Mouse (Mus musculus) layer of hippocampus, adult 18-20 months (tissue): ENCODE data around the gene Taf3. TPM values are rescaled to one million over a fixed set of nuclear protein-coding genes. Genes with fewer than 3 reads are reported as not detected.

Source experiments
- DNase-seq, 2 experiments: peaks; one replicate each; pipeline ENCODE4 v3.0.0; 2022; ENCODE audit warnings: low spot score in 2 of 2
- total RNA-seq, 2 experiments: library from RNA; stranded (reverse); gene quantifications; 2 replicates each; pipeline ENCODE4 v1.2.3; 2021

Gene Taf3
- total RNA-seq, 2 experiments from 2014 or later = 15.6 to 16.2 TPM

DNA sequence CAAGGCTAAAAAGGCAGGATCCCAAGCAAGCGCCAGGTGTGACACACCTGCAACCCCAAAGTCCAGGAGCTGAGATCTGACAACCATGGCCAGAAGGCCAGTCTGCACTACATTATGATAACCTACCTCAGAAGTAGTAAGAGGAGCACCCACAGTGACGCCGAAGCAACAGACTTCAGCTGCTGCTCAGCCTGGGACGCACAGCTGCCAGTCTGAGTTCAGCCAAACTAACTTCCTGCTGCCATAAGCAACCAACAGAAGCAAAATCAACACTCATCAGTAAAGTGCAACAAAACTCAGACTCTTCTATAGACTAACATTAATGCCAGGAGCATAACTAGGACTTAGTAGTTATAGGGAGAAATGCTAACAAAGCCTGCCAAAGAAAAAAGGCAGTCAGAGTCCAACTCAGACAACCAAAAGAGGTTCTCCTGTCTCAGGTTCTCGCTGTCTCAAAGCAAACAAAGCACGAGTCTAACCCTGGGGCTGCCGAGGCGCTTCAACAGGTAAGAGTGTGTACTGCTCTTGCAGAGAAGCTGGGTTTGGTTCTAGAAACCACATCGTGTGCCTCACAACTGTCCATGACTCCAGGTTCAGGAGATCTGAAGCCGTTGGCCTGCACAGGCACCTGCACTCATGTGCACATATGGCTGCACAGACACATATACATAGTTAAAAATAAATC lies 33.3 kb downstream of the Taf3 start:
- no peak for DNase-seq

DNA sequence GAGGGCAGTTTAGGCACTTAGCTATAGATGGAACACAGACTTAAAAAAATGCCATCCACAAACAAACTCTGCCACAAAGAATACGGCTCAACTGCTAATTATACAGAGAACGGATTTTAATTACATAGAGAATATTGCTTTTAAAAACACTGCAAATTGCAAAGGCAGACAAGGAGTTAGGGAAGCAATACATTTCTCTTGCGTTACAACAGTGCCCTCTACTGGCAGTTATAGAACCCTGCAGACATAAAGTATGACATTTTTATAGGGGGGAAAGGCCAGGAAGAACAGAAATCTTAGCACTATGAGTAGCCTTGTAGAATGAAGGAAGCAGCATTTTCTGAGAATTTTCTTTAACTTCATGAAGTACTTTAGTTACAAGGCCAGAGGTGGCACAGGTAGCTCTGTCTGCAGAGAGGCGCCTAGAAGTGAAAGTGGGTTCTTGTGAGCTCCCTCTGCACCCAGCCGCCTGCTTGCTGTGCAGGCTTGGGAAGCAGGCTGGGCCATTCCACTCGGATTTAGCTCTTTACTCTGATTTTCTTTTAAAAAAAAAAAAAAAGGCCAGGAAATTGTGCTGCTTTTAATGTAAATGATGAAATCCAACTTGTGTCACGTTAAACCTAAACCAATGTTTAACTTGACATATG lies 38.0 kb downstream of the Taf3 start:
- DNase-seq = peak in 1 of 2 experiments; percentile 56

DNA sequence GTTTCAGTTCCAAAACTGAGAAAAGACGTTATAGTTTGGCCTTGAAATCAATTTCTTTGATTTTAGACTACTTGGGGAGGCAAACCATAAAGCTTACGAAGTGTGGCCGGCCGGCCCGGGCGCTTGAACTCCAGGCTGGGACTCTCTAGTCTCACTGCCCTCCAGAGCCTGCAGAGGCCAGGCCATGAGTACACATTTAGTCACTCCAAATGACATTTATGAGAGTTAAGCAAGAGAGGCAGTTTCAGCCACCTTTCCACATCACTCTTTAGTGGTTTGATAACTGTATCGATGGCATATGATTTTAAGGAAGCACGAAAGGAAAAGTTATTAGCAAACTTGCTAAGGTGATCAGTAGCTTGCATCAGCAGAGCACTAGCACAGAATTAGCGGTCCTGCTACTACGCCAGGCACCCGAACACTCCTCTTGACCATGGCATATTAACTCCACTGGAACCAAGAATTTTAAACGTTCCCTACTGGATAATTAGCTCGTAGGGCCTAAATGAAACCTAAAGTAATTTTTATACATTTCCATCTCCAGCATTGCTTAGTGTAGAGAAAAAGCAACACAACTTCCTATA lies 38.6 kb downstream of the Taf3 start:
- no peak for DNase-seq

DNA sequence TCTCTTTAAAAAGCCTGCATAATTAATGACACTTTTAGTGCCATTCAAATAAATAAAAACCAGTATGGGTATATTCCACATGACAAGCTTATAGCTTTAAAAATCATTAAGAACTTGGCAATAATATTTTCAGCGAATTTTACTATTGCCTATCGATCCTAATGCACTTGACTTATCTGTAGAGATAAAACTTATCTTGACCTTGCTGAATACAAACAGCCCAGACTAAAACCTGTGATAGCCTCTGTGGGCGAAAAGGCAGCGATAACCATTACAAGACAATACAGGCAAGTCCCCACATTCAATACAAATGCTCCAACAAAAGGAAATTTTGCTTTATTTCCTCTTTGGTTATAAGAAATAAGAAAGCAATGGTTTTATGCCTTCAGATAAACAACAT lies 39.8 kb downstream of the Taf3 start:
- DNase-seq = no peak

DNA sequence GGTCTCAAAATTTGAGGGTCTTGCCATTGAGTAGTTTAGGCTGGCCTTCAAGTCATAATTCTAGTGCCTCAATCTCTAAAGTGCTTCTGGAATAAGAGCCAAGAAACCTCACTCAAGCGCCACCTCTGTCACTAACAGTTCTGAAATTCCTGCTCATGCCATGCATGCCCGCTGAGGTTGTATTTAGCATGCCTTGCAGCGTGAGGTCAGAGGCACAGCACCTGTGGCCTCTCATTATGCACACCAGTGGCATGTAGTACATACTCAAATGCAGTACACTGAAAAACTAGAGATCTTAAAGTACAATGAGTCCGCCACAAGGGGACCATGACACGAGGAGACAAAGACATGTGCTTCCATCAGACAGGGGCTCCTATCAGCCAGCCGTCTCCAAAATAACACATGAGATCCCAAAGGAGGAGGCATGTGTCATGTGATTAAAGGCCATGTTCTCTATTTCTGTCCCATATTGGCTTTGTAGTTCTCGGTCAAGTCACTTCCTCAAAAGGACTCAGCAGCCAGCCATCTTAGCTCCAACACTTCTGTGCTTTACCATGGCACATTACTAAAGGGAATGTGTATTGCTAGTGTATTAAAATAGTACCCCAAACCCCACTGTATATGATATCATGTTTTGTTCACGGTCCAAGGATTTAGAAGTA lies 43.3 kb downstream of the Taf3 start:
- no peak for DNase-seq

DNA sequence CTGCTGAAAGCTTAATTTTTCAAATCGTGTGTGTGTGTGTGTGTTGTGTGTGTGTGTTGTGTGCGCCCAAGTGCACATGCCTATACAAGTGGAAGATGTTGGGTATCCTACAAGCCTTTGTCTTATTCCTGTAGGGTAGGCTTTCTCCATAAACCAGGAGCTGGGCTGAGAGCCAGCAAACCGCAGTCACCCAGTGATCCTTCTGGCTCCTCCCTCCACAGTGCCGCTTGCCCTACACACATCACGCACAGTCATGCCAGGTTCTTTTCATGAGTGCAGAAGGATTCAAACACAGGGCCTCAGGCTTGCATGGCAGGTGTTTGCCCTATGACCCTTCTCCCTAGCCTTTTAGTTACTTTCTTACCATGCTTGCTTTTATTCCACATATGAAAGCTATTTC lies 45.0 kb downstream of the Taf3 start:
- DNase-seq = no peak

DNA sequence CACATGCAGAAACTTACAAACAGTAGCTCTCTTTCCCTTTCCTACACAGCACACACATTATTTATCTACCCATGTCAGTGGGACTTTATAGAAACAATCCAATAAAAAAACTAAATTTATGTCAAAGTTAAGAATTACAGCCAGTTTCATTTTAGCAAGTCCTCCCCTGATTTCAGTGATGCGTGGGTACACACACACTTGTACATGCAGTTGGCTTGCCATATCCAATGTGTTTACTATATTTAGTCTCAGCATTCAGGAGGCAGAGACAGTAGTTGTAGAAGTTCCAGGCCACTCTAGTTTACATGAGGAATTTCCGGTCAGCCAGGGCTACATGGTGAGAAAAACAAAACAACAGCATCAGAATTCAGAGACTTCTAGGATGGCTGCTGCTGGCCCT lies 46.8 kb downstream of the Taf3 start:
- peak in 1 of 2 experiments; percentile 21 for DNase-seq

DNA sequence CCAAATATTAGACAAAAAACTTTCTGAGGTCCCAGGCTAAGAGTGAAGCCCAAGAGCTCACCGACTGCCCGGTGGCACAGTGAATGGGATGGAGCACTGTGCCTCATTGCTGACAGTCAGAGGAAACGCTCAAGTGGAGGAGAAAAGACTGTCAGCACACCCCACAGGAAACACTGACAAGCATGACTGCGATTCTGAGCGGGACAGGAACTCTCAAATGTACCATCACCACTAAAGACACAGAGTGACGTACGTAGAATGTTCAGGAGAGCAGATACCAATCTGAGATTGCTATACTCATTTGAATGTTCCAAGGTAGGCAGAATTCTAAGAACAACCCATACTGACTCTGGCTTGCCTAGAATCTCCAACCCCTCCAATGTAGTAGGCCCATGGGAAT lies 50.9 kb downstream of the Taf3 start:
- DNase-seq = no peak

DNA sequence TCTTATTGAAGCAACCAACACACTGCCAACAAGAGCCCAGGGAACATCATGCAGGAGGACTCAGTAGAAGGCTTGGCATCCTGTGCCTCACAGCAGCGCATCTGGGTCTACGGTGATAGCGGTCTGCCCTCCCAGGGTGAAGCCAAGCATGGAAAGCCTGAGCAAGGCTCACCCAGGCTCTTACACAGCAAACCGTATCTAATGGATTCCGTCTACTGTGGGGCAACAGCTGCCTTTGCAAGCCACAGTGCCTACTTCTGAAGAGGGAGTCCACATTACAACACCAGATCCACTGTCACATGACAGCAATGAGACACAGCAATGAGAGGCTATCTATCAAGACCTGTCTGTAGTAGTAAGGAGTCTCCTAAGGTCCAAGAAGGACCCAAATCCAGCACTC lies 52.3 kb downstream of the Taf3 start:
- DNase-seq = no peak

DNA sequence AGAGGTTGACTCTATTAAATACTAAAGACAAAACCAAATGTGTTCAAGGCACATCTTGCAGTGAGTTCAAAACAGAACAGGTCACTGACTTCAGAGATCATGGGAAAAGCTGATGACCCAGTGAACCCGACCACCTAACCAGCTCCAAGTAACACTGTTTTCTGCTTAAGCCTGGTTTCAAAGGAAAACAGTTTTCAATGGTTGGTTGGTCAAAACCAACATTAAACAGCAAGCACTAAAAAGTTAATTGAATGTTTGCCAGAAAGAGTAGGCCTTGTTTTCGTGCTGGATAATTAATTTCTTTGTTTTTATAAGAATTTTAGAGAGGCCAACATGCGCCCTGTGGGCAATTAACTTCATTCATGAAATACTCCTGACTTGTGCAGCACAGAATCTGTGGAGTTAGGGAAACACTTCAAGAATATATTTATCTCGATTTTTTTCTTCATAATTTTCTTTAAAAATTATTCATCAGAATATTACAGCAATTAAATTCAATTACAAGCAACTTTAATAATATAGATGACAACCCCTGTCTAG lies 57.6 kb downstream of the Taf3 start:
- DNase-seq = no peak

DNA sequence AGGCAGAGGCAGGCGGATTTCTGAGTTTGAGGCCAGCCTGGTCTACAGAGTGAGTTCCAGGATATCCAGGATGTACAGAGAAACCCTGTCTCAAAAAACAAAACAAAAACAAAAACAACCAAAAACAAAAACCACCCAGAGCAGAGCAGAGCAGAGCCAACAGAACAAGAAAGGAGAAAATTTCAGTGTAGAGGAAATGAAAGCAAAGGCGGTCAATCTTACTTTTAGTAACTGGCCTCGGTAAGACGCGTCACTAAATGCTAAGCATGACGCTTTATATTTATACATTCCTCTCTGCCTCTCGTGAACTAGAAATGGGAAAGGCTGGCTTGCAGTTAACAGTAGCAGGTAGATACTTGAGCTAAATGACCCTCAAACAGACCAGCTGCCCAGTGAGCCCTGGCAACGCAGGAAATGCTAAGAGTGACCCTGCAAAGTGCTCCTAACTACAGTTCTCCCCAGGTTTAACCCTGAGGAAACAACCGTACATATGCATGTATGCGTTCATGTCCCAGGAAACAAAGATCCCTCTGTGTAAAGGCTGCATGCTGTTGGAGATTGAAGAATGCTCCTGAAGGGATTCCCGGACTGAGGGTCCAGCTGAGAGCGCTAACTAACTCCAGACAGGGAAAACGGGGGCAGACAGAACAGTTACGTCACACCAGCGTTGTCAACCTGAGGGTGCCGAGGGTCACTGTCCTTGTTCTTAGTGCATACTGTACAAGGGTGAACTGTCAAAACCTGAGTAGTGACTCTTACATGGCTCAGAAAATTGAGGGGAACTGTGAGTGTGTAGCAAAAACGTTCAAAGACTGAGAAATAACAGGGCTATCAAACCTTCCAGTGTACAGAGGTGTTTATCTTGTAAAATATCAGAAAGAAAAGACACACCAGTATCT lies 58.5 kb downstream of the Taf3 start:
- no peak for DNase-seq

DNA sequence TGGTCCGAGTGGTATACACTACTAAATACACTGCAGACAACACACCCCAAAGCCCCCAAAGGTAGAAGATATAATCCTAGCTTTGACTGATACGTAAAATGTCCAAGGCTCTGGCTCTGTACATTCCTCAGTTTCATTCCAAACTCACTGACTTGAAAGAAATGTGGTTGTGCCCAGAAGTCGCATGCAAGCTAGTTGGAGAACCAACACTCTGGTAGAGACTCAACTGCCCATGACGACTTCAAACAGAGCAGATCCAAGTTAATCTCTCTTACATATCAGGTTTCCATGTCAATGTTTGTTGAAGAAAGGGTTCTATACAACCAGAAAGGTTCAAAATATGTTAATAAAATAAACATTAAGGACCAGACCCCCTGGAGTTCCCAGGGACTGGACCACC lies 60.1 kb downstream of the Taf3 start:
- DNase-seq = no peak

DNA sequence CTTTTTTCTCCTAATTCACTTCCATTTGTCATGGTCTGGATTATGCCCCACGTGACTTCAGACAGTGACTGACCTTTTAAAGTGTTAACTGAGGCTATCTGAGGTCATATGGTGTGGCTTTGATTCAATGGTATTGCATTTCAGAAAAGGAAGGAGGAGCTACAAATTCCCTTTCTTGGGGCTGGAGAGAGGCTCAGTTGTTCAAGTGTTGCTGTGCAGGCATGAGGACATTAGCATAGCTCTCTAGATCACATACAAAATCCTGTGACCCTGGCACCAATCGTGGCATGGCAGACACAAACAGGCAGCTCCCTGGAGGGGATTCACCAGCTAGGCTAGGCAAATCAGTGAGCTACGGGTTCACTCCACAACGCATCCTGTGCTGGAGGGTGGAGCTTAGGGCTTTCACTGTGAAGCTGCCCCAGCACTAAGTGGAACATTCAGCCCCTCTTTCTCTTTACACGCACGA lies 62.4 kb downstream of the Taf3 start:
- DNase-seq = no peak

DNA sequence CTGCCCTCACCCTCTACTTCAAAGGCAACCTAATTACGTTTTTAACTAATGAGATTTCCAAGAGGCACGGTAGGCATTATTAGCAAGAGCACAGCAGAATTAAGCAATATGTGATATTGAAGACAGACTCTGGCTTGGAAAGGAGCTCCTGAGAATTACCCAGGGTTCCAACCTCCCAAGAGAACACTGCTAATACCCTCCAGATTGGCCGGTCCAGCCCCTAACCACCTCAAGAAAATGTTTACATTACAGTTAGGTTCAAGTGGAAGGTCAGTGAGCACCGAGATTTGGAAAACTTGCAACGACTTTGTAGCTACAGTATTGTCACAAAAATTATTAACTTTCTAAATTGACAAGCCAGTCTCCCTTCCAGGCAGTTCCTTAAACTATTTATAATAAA lies 66.0 kb downstream of the Taf3 start:
- DNase-seq = no peak

DNA sequence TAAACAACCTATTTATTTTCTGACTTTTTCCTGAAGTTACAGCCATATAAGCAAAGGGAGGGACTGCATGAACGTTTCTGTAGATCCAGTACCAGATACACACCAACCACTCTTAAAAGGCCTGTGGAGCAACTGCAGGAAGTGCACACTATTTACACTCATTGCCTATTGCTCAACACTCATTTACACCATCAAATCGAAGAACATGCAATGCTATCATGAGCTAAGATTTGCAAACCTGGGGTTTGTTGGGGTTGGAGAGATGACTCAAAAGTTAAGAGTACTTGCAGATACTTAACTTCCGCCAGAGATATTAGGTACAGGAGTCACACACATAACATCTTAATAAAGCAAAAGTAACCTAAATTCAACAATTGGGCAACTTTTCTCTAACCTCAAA lies 76.5 kb downstream of the Taf3 start:
- no peak for DNase-seq

DNA sequence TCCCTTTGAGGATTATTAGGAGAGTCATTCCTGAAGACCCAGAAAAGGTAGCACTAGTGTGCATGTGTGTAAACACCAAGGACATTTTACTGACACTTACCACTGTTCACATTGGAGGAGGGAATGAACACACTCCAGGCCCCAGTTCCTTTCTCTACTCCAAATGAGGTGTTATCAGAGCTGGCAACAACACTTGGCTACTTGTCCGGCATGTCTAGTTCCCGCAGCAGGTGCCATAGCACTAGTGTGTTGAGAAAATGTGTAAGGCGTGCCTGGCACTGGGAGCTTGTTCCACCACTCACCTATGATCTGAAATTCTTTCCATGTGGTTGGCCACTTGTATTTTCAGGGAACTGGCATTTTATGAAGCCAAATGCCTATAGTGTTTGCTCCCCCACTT lies 77.8 kb downstream of the Taf3 start:
- no peak for DNase-seq

DNA sequence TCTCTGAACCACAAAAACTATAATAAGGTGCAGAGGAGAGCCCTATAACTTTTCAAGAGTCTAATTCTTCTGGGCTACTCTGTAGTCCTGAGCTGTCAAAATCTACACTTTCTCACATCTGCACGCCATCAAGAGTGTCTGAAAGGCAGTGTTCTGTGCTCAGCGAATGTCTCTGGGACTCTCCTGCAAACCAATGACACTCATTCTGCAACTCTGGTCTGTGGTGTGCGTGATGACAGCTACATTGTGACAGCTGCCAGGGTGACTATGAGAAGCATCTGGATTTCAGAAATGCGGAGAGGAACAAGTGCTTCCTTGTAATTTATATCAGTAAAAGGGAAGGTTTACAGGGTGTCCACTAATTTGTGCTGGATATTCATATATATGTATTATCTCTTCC lies 78.2 kb downstream of the Taf3 start:
- DNase-seq = no peak

DNA sequence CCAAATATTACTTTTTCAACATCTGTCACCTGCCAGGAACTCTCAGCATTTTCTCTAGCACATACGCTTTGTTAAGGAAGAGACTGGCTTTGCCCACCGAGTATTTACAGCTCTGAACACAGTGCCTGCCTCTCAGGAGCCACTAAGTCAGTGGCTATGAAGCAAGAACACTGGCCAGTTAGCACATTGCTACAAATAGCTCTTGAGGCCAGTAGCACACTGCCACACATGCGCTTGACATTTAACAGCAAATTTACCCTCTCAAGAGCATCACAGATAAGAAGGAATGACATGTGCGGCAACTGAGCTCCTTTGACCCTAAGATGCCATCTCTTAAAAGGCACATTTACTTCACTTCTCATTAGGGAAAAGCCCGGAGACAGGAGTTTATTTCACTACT lies 78.7 kb downstream of the Taf3 start:
- DNase-seq = no peak

DNA sequence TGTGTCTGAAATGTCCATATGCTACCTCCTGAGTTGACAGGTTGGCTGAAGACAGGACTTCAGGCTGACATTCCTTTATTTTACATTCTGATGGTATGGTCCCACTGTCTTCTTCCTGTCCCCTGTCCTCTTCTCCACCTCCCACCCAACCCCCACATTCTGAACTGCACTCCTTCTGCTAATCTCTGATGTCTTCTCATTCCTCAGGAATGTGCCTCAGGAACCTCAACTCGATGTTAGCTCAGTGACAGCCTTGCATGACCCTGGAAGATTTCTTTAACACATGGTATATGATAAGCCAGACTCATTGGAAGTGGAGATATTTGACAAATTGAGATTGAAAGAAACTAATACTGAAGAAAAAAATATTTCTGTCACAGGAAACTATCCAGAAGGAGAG lies 81.8 kb downstream of the Taf3 start:
- no peak for DNase-seq

DNA sequence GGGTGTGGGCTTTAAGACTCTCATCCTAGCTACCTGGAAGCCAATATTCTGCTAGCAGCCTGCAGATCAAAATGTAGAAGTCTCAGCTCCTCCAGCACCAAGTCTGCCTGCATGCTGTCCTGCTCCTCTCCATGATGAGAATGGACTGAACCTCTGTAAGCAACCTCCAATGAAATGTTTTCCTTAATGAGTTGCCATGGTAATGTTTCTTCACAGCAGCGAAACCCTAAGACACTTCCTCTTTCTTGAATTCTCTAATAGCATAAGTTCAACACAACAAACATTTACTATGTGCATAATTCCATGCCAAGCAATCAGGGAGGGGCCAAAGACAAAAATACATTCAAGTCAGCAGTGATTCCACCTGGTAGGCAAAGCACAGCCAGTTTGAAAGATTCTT lies 82.8 kb downstream of the Taf3 start:
- no peak for DNase-seq

DNA sequence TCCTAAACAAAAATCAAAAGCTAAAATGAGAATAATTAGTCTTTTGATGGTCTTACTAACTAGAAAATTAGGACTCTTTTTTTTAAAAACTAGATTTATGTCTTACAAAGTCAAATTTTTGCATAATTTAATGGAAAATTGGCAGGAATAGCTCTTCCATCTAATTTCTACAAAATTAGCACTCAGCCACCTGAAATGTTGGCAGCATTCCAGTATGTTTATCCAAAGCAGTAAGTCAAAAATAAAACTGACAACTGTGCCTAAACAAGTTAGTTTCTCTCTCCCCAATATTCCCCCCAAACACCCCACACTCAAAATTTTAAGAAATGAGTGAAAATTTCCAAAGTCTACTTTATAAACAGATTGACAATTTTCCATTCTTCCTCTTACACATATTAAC lies 85.5 kb downstream of the Taf3 start:
- DNase-seq = no peak
